Mouse (Mus musculus) thymus, adult 2 months (tissue): ENCODE measurements around the gene Ncoa3.

Source experiments
- CTCF ChIP-seq: fragments of 200-500 bp; IDR thresholded peaks from 2 replicates; pipeline ENCODE4 v1.5.1; 2012; ENCODE audit warnings: mild to moderate bottlenecking, control low read depth, low read length, moderate library complexity, borderline replicate concordance; ENCODE audit not compliant: control insufficient read depth, poor library complexity, insufficient read depth; ENCODE audit errors: extremely low read depth
- POLR2A ChIP-seq: fragments of 200-500 bp; IDR thresholded peaks from 2 replicates; pipeline ENCODE4 v1.6.1; 2012; ENCODE audit warnings: mild to moderate bottlenecking, low read length, control low read depth, moderate library complexity; ENCODE audit not compliant: control insufficient read depth, poor library complexity, insufficient read depth; ENCODE audit errors: extremely low read depth

DNA sequence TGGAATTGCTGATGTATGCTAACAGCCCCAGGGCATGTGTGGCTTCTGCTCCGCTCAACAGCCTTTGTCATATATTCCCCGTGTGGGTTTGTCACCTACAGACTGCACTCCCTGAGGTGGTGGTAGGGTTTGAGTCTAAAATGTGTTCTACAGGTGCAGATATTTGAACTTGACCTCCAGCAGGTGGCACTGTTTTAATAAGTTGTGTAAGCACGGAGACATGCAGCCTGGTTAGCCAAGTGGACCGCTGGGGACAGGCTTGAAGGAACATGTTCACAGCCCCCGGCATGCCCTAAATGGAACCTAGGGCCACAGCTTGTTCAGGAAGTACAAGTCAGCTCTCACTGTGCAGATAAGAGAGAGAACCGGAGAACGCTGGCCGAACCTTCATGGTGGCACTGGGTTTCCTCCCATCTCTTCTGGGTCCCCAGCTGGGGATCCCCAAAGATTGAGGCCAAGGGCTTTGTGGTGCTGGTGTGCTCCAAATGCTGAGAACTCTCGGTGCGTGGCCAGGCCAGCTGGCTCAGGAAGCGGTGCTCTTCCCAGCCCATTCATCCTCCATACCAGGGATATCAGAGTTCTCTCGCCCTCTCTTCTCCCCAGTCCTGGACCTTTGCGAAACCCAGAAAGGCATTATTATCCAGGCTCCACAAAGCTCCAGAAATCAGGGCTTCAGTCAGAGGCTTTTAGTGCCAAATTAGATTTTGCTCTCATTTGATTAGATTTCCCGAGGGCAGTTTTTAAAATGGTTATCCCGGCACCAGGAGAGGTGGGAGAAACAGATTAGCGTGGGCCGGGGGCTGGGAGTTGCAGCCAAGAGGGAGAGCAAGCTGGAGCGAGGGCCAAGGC is 105.2 kb downstream of the Ncoa3 start:
- peak; percentile 33; the same call in 1 of the 2 replicates for TF ChIP-seq CTCF
- TF ChIP-seq POLR2A: no peak
